Mouse (Mus musculus) right cerebral cortex, postnatal 4 days (tissue): Measurements from ENCODE around the gene Rae1.

ENCODE experiments used
- DNase-seq: peaks from one replicate; pipeline ENCODE4 v3.0.0-alpha.2; 2022

Gene Rae1

DNA sequence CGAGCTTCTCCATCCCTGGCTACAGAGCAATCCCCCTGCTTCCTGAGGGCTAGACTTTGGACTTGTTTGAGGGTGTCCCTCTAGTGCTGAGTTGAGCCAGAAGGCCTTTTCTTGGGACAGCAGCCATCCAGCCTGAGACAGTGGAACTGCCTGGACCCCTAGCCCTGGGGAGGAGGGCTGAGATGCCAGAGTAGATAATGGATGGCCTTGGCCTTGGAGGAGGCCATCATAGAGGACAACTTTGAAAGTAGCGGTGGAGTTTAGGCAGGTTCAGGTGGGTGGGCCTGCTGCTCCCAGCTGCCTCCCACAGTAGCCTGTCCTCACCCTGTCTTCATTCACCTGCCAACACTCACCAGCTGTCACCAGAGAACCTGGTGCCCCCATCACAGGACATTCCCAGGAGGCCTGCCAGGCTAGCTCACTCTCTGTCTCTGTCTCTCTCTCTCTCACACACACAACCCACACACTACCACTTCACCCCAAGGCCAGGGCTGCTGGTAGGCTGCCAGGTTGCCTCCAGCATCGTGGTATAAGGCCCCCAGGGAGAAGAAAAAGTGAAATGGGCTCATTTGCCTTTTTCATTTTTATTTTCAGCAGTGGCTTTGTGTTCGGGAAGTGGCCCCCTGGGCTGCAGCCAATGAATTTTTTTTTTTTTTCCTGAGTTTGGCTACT is 28.0 kb downstream of the Rae1 start:
- no peak for DNase-seq

DNA sequence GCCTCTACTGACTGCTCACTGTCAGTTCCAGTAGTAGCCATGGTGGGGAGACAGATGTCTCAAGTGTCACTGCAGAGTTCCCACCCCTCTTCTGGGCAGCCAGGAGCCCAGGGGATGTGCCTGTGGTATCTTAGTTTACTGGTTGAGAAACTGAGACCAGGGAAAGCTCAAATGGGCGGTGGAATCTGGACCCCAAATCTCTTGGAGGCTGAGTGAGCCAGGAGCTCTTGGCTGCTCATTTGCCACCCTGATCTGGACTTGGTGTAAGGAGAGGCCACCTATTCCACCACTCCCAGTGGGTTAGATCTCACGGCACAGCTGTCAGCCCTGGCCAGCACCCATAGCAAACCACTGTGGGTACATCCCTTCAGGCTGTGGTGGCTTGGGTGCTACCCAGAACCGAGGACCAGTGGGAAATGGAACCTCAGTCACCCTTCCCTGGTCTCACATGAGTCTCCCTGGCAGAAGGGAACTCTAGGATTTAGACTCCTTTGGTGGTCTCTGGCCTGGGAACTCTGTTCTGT is 28.7 kb downstream of the Rae1 start:
- no peak for DNase-seq

DNA sequence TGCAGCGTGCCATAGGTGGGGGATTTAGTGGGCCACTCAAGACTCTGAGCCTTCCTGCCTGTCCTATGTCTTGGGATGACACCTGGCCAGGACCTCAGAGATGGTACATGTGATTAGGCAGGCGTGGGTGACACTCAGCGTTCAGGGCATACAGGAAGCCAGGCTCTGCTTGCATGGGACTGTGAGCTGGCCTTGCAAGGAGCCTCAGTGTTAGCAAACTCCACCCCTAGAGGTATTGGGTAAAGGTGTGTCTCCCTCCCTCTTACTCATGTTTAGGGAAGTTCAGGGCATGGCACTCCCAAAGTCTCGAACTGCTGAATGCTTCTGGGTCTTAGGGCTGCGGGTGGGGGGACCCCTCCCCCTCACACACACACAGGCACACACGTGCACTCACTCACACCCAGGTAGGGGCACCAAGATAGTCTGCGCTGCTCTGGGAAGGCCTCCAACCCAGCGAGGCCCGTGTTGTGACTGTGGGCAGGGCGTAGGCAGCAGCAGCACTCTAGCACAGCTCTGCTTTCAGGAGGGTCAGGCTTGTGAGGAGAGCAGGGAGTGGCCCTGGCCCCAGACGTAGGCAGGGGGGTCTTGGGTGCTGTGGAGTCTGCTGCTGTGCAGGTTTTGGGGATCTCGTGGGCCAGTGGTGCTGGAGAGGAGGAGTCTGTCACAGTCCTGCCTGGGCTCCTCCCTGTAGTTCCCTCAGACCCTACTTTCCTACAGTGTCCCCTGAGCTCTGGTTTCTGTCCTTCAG is 30.8 kb downstream of the Rae1 start:
- DNase-seq: no peak

GRCm38 (mm10) chr2:173033531-173033930 is 33.6 kb downstream of the Rae1 start:
- no peak for DNase-seq

DNA sequence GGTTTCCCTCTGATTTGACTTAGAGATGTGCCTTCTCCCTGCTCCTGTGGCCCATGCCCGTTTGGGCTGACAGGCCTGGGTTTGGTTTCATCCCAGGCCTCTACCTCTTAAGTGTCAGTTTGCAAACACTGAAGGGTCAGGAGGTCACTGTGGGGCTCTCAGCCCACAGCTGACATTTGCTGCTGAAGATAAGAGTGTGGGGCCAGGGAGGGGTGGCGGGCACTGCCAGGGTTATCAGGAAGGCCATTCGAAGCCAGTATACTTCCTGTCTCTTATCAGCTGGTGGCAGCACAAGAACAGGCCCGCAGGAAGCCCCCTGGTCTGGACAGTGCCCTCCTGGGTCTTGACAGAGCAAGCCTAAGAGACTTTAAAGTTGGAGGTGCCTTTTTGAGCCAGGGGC is 35.1 kb downstream of the Rae1 start:
- DNase-seq: no peak

GRCm38 (mm10) chr2:173035653-173036052 is 35.7 kb downstream of the Rae1 start:
- DNase-seq: no peak

- DNase-seq: no peak
Measured at GRCm38 (mm10) chr2:173036055-173036454, 36.1 kb downstream of the Rae1 start.

DNA sequence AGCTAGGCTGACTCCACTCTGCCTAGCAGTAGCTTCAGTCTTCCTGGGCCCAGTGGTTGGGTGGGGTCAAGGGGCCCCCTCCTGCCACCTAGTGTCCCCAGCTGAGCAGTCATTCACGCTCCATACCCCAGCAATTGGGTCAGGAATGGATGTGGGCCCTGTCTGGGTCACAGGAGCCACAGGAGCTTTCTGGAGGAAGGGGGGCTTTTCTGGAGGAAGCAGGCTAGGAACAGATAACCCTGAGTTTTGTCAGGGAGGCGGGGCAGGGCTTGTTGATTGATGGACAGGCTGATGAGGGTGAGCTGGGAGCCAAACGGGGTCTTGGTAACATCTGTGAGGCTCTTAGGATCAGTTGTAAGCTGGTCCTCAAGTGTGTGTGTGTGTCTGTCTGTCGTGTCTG is 36.7 kb downstream of the Rae1 start:
- DNase-seq: no peak

DNA sequence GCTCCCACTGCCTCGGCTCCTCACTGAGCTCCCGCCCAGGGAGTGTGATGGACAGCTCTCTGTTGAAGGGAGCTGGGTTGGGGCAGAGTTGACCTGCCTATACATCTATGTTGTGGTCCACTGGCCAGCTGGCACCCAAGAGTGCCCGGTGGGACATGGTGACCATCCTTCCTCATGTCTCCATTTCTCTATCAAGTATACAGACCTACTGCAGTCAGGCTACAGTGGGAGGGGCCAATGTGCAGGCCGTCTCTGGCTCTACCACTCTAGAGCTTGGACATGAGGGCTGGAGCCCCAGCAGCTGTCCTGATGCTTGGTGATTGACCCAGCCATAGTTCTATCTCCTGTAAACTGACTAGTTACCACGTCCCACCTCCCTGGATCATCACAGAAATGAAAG is 37.4 kb downstream of the Rae1 start:
- DNase-seq: no peak

DNA sequence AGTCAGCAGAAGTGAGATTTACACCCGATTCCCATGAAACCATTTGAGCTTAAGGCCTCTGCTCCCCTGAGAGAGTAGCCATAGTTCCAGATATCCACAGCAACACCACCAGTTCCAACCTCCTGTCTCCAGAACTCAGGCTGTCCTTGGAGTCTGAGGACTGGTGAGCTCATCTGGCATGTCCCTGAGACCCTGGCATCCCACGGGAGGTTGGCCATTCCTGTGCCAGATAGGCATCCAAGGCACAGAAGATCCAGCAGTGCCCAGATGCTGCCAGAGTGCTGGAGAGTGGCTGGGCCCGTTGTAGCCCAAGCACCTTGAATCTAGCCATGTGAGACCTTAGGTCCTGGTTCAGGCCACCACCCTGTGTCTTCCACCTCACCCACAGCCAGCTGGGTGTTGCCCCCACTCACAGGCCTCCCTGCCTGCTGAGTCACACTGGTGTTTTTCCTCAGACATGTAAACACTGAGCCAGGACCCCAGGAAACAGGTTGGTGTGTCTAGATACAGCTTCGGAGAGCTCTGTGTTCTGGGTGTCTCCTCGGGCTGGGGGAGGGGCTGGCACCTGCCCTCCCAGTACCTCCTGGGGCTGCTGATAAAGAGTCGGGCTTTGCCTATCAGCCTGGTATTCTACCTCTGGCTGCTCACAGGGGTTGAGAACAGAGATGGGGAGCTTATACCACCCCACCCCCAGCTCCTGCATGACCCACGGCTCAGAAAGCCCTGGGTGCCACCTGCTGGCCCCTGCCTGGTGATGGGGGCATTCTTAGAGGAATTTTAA is 38.1 kb downstream of the Rae1 start:
- no peak for DNase-seq

DNA sequence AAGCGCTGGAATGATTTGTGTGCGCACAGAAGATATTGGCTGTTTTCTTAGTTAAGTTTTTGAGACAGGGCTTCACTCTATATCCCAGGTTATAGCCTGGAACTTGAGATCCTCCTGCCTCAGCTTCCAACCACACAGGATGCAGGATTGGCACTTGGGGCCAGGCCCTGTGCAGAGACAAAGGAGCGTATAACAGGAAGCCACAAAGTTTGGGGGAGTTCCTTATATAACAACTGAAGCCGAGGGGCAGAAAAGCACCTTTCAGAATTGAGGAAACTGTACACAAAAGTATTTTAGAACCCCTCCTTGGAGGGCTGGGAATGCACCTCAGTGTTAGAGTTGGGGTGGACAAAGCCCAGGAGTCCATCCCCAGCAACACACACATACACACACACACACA is 39.1 kb downstream of the Rae1 start:
- DNase-seq: no peak

- no peak for DNase-seq
Measured at GRCm38 (mm10) chr2:173040803-173041202, 40.9 kb downstream of the Rae1 start.

DNA sequence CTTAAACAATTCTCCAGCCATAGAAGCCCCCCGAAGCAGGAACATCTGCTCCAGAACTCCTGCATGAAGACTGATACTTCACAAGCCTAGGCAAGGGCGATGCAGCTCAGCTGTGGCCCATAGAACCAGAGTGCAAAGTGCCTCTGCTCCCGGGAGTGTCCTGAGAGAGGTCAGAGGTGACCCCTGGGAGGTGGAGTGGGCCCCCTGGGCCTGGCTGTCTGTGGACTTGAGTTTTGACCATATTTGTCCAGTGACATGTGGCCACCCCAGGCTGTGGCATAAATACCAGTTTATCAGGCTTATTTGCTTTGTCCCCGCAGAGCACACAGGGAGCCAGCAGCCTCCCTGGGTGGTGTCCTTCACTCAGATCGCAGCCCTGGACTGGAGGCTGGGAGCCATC is 41.3 kb downstream of the Rae1 start:
- DNase-seq: no peak

DNA sequence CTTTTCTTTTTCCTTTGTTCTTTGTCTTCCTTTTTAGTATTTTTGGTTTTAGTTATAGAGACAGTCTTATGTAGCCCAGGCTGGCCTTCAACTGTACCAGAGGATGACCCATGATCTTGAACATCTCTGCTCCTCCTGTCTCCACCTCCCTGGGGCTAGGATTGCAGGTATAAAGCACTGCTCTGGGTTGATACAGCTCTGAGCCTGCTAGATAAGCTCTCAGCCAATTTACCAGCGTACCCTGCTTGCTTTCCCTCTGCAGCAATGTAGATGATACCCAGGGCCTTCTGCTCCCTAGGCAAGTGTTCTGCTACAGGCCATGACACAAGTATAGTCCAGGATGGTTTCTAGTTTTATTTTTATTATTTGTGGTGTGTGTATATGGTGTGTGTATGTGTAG is 42.0 kb downstream of the Rae1 start:
- DNase-seq: no peak

- no peak for DNase-seq
Measured at GRCm38 (mm10) chr2:173042504-173043162, 42.7 kb downstream of the Rae1 start.

GRCm38 (mm10) chr2:173044198-173044970 is 44.5 kb downstream of the Rae1 start:
- no peak for DNase-seq

GRCm38 (mm10) chr2:173046582-173047297 is 46.8 kb downstream of the Rae1 start:
- DNase-seq: no peak

- no peak for DNase-seq
Measured at GRCm38 (mm10) chr2:173047471-173047870, 47.6 kb downstream of the Rae1 start.

DNA sequence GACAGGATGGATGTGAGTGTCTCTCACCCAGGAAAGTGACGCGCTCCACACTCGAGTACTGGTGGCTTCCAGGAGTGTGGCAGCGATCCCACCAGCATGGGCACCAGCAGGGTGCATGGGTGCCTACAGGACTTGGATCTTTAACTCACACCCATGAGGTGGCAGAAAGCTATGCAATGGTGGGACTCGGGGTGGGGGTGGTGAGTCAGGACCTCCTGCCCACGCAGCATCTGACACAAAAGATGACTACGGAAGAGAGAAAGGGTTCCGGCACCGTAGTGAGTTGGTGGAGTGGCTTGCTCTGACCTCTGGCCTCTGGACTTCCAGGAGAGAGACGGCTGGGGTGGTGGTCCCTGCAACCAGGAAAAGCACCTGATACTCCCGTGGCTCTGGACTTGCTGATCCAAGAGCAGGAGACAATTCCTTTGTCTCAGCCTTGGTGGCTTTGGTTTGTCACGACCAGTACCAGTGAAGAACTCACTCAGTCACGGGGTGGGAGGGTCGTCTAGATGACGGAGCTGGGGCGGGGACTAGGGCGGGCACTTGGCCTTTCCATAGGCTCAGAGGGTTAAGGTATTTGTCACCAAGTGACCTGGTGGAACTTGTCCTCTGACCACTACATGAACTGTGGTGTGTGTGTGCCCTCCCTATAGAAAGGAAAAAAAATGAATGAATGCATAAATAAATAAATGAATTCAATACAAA is 48.3 kb downstream of the Rae1 start:
- no peak for DNase-seq

DNA sequence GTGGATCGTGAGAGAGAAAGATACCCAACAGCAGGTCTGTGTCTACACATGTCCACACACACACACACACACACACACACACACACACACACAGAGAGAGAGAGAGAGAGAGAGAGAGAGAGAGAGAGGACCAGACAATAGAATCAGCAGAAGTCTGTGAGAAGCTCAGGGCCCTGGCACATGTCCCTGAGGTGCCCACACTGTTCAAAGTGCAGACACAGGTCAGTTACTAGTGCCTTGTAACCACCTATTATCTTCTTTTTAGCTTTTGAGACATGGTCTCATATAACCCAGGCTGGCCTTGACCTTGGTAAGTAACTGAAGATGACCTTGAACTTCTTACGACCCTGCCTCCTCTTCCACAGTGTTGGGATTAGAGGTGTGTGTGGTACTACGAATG is 49.3 kb downstream of the Rae1 start:
- DNase-seq: no peak

GRCm38 (mm10) chr2:173049817-173050216 is 49.9 kb downstream of the Rae1 start:
- DNase-seq: no peak
